Mouse (Mus musculus) neural tube, embryonic 11.5 days (tissue): ENCODE measurements around the gene Psmc5. TPM values are rescaled to one million over a fixed set of nuclear protein-coding genes. Genes with fewer than 3 reads are reported as not detected.
A peak's percentile ranks its signal among the peaks of the same experiment; 100 is the strongest.

Experiments used
- ATAC-seq: fragments of 200-750 bp; cut with Nextera tagmentation; 2 replicates; pipeline ENCODE4 v1.8.0; 2017; ENCODE audit warnings: moderate number of reproducible peaks, mild to moderate bottlenecking, moderate TSS enrichment, moderate library complexity; ENCODE audit not compliant: insufficient read depth, low FRiP score, low TSS enrichment
- DNase-seq: peaks from one replicate; pipeline ENCODE4 v3.0.0-alpha.2; 2015; ENCODE audit warnings: low spot score
- H3K27ac ChIP-seq: fragments of 300-500 bp; sonication (generic); 2 replicates; pipeline ENCODE4 v1.5.1; 2014; ENCODE audit warnings: low read depth, mild to moderate bottlenecking, low read length
- H3K27me3 ChIP-seq: fragments of 300-500 bp; sonication (generic); 2 replicates; pipeline ENCODE4 v1.6.1; 2014; ENCODE audit warnings: mild to moderate bottlenecking, low read length, mixed read lengths; ENCODE audit not compliant: control insufficient read depth, insufficient read depth
- H3K36me3 ChIP-seq: fragments of 300-500 bp; sonication (generic); 2 replicates; pipeline ENCODE4 v1.6.1; 2014; ENCODE audit warnings: mild to moderate bottlenecking, low read length, moderate library complexity, mixed read lengths; ENCODE audit not compliant: control insufficient read depth, insufficient read depth
- H3K4me1 ChIP-seq: fragments of 300-500 bp; sonication (generic); 2 replicates; pipeline ENCODE4 v1.6.1; 2014; ENCODE audit warnings: low read length, mixed read lengths; ENCODE audit not compliant: control insufficient read depth, insufficient read depth
- H3K4me2 ChIP-seq: fragments of 300-500 bp; sonication (generic); 2 replicates; pipeline ENCODE4 v1.6.1; 2014; ENCODE audit warnings: low read depth, mild to moderate bottlenecking, moderate library complexity
- H3K4me3 ChIP-seq: fragments of 300-500 bp; sonication (generic); 2 replicates; pipeline ENCODE4 v1.5.1; 2014; ENCODE audit warnings: low read depth, low read length
- H3K9ac ChIP-seq: fragments of 300-500 bp; sonication (generic); 2 replicates; pipeline ENCODE4 v1.6.1; 2014; ENCODE audit warnings: mild to moderate bottlenecking, low read length
- H3K9me3 ChIP-seq: fragments of 300-500 bp; sonication (generic); 2 replicates; pipeline ENCODE4 v1.6.1; 2016; ENCODE audit warnings: low read length; ENCODE audit not compliant: control insufficient read depth
- WGBS: fragments of 180-500 bp; shearing (Covaris S2); extraction: QIAGEN DNeasy Blood & Tissue Kit; methylation state at CpG from one replicate; pipeline ENCODE4 v1.1.7; 2014; 5-methylcytosine and 5-hydroxymethylcytosine counted together
- polyA plus RNA-seq: library from polyadenylated mRNA; unstranded; fragments of >200 nt; fragmentation: Nextera tagmentation; extraction: Ambion mirVana; gene quantifications from 2 replicates; pipeline ENCODE4 v1.2.1, GENCODE M21; 2014

Psmc5 gene
- polyA plus RNA-seq, 1 experiment from 2014 or later = 431 TPM

GRCm38 (mm10) chr11:106246834-106247233, 9.1 kb upstream of the Psmc5 start:
- DNase-seq = no peak
- no peak overlapping the region for H3K4me2 ChIP-seq
- no peak overlapping the region for H3K27ac ChIP-seq
- H3K4me3 ChIP-seq = no peak overlapping the region
- 98% methylated on average over 1 of the region's 1 CpGs for WGBS
- H3K9ac ChIP-seq = no peak overlapping the region
- H3K36me3 ChIP-seq = peaks cover 45% of the 10 kb centered on the region
- no peak for ATAC-seq
- H3K4me1 ChIP-seq = no peaks in the 10 kb centered on the region
- 0 out of 2 replicates have a peak, but pooled peaks cover 3% of the 10 kb centered on the region for H3K9me3 ChIP-seq
- H3K27me3 ChIP-seq = no peaks in the 10 kb centered on the region

GRCm38 (mm10) chr11:106249326-106249725, 6.6 kb upstream of the Psmc5 start:
- Histone ChIP-seq H3K4me2 (no peak overlapping the region), H3K36me3 (peaks cover 33% of the 10 kb centered on the region), H3K9ac (no peak overlapping the region), H3K27me3 (no peaks in the 10 kb centered on the region), H3K4me3 (no peak overlapping the region), H3K4me1 (no peaks in the 10 kb centered on the region), H3K27ac (no peak overlapping the region), H3K9me3 (0 out of 2 replicates have a peak, but pooled peaks cover 3% of the 10 kb centered on the region)
- WGBS = 91% methylated on average over 7 of the region's 7 CpGs
- ATAC-seq = no peak
- no peak for DNase-seq

DNA sequence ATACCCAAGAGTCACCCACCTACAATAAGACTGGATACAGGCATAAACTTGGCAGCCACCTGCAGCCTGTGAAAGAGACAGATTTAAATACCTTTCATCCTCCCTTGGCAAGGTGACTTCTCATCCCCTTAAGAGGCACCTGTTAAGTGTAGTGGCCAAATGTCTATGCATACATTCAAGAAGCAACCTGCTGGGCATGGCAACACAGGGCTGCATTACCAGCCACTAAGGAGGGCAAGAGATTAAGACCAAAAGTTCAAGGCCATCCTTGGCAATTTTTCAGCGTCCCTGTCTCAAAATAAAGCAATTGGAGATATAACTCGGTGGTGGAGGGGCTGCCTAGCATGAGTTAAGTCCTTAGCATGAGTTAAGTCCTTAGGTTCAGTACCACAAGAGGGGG, 1.2 kb upstream of the Psmc5 start:
- H3K4me1 ChIP-seq = peaks cover 9% of the 10 kb centered on the region
- H3K9me3 ChIP-seq = no peaks in the 10 kb centered on the region
- no peak overlapping the region for H3K9ac ChIP-seq
- peaks cover 7% of the 10 kb centered on the region for H3K36me3 ChIP-seq
- no peak for DNase-seq
- ATAC-seq = no peak
- H3K27ac ChIP-seq = no peak overlapping the region
- peak overlapping the region; percentile 78 for H3K4me3 ChIP-seq
- WGBS = 28% methylated on average over 2 of the region's 2 CpGs
- H3K4me2 ChIP-seq = peak overlapping the region; percentile 96
- no peaks in the 10 kb centered on the region for H3K27me3 ChIP-seq

DNA sequence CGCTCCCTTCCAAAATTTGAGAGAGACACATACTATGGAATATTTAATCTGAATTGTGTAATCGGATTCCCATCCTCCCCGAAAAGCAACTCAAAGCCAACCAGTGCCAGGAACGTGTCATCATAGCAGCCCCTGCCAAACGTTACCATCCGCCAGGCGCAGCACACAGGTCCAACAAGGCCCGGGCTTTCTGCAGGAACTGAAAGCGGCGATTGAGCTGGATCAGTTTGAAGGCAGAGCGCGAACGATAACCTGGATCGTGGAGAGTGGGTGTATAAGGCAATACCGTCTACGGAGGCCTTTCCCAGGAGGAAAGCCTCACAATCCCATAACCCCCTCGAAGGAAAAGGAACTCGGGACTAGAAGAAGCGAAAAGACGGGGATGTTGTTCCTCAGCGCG, 780 bp upstream of the Psmc5 start:
- 5% methylated on average over 22 of the region's 22 CpGs for WGBS
- no peaks in the 10 kb centered on the region for H3K9me3 ChIP-seq
- DNase-seq (no peak), ATAC-seq (0 out of 2 replicates have a peak, but pooled peaks have one; percentile 24)
- H3K9ac ChIP-seq = peak overlapping the region; percentile 63
- peaks cover 7% of the 10 kb centered on the region for H3K36me3 ChIP-seq
- H3K27ac ChIP-seq = no peak overlapping the region
- peak overlapping the region; percentile 96 for H3K4me2 ChIP-seq
- H3K27me3 ChIP-seq = no peaks in the 10 kb centered on the region
- peaks cover 9% of the 10 kb centered on the region for H3K4me1 ChIP-seq
- H3K4me3 ChIP-seq = peak overlapping the region; percentile 78

DNA sequence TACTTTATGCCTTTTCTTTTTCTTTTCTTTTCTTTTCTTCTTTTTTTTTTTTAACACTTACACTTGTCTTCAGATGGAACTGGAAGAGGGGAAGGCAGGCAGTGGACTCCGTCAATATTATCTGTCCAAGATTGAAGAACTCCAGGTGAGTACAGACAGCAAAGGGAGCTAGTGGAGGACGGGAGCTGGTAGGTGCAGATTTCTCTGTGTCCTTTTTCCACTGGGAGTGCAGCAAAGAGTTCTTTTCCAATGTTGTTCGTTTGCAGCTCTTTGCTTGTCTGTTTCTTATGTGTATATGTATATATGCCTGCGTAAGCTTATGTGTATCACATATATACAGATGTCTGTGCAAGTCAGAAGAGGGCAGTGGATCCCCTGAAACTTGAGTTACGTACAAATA, 821 bp downstream of the Psmc5 start:
- WGBS = 74% methylated on average over 5 of the region's 5 CpGs
- no peak for ATAC-seq
- Histone ChIP-seq H3K36me3 (peaks cover 8% of the 10 kb centered on the region), H3K4me2 (peak overlapping the region; percentile 96), H3K27ac (no peak overlapping the region), H3K9ac (peak overlapping the region; percentile 82), H3K4me3 (peak overlapping the region; percentile 78), H3K4me1 (peaks cover 9% of the 10 kb centered on the region), H3K27me3 (no peaks in the 10 kb centered on the region), H3K9me3 (no peaks in the 10 kb centered on the region)
- no peak for DNase-seq

DNA sequence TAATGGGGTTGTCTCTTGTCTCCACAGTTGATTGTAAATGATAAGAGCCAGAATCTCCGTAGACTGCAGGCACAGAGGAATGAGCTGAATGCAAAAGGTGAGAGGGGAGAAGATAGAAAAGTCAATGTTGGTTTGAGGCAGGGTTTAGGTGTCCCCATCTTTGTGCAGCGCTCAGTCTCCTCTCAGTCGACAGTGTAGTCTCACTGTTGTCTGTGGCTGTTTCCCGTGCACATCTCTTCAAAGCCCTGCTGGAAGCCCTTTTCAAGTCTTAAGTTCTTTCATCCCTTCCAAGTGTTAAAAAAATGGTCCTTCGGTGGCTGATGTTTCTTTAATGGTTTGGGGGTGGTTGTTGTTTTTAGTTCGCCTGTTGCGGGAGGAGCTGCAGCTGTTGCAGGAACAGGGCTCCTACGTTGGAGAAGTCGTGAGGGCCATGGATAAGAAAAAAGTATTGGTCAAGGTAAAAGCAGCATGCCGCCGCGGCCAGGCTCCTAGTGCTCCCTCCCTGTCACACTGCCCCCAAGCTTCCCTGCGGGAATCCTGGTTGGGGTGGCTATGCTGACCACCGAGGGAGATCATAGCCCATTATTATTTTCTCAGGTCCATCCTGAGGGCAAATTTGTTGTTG, 5.0 kb downstream of the Psmc5 start:
- peaks cover 5% of the 10 kb centered on the region for H3K4me1 ChIP-seq
- H3K9me3 ChIP-seq = no peaks in the 10 kb centered on the region
- no peak overlapping the region for H3K4me3 ChIP-seq
- no peak overlapping the region for H3K4me2 ChIP-seq
- H3K36me3 ChIP-seq = peaks cover 38% of the 10 kb centered on the region
- DNase-seq = no peak
- H3K9ac ChIP-seq = no peak overlapping the region
- no peaks in the 10 kb centered on the region for H3K27me3 ChIP-seq
- ATAC-seq = no peak
- no peak overlapping the region for H3K27ac ChIP-seq
- WGBS = 80% methylated on average over 14 of the region's 14 CpGs

GRCm38 (mm10) chr11:106263963-106264362, 8.0 kb downstream of the Psmc5 start:
- no peak for ATAC-seq
- 91% methylated on average over 9 of the region's 9 CpGs for WGBS
- peaks cover 45% of the 10 kb centered on the region for H3K36me3 ChIP-seq

GRCm38 (mm10) chr11:106264988-106265387, 9.0 kb downstream of the Psmc5 start:
- Histone ChIP-seq H3K9me3 (no peaks in the 10 kb centered on the region), H3K36me3 (peaks cover 45% of the 10 kb centered on the region), H3K27ac (no peak overlapping the region), H3K27me3 (no peaks in the 10 kb centered on the region), H3K9ac (no peak overlapping the region), H3K4me2 (no peak overlapping the region), H3K4me3 (no peak overlapping the region), H3K4me1 (peaks cover 21% of the 10 kb centered on the region)
- ATAC-seq (no peak), DNase-seq (no peak)
- 96% methylated on average over 15 of the region's 15 CpGs for WGBS

More at GRCm38 (mm10) chr11:106263963-106264362, 8.0 kb downstream of the Psmc5 start:
- DNase-seq = no peak
- Histone ChIP-seq H3K27ac (no peak overlapping the region), H3K27me3 (no peaks in the 10 kb centered on the region), H3K4me2 (no peak overlapping the region), H3K4me3 (no peak overlapping the region), H3K9me3 (no peaks in the 10 kb centered on the region), H3K9ac (no peak overlapping the region), H3K4me1 (peaks cover 17% of the 10 kb centered on the region)

DNA sequence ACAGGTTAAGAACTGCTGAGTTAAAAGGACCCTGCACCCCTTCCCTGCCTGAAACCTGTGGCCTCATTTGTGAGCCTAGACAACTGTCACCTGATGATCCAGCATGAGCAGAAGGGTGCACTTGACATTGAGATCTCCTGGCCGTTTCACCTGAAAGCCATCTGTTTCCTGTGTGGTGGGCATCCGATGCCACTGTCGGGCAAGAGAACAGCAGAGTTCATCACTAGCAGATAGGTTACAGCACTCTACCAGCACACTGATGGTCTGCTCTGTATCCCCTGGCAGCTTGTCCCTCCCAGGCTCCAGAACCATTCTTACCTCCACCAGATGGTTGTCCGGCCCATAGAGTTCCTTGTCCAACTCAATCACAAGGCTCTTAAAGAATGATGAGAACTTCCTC, 9.6 kb downstream of the Psmc5 start:
- peaks cover 26% of the 10 kb centered on the region for H3K4me1 ChIP-seq
- peaks cover 45% of the 10 kb centered on the region for H3K36me3 ChIP-seq
- no peak for ATAC-seq
- no peak overlapping the region for H3K27ac ChIP-seq
- no peak for DNase-seq
- no peak overlapping the region for H3K4me3 ChIP-seq
- no peak overlapping the region for H3K9ac ChIP-seq
- no peak overlapping the region for H3K4me2 ChIP-seq
- WGBS = 93% methylated on average over 4 of the region's 4 CpGs
- no peaks in the 10 kb centered on the region for H3K27me3 ChIP-seq
- no peaks in the 10 kb centered on the region for H3K9me3 ChIP-seq
